ENCODE assay signal across 8 mouse cellular contexts in genomic region chr12:83950493-83950839, GRCm38 (mm10). TPM values are rescaled to one million over a fixed set of nuclear protein-coding genes. Genes with fewer than 3 reads are reported as not detected.
DNase-seq lines count a peak whose midpoint lies in the region; ATAC-seq lines count a peak whose summit lies in the region.

TSS of gene Riox1 (plus strand) at chr12:83950608.

- peak within 1 kb of the TSS; percentile 88 for H3K27ac ChIP-seq in hindbrain, embryonic 16.5 days (ENCODE audit: low read depth, low read length)
- H3K27ac ChIP-seq in macrophage: peak within 1 kb of the TSS; percentile 88

- H3K36me3 ChIP-seq in hindbrain, embryonic 16.5 days (ENCODE audit: control insufficient read depth, insufficient read depth, low read length): peaks cover 4% of the 10 kb centered on the region
- H3K36me3 ChIP-seq in macrophage (ENCODE audit: inconsistent target): no peaks in the 10 kb centered on the region

- H3K79me2 ChIP-seq in macrophage (ENCODE audit: inconsistent target): peaks cover 40% of the 10 kb centered on the region

- H3K4me2 ChIP-seq in hindbrain, embryonic 16.5 days (ENCODE audit: low read length): peak within 1 kb of the TSS; percentile 64

- H3K4me1 ChIP-seq in hindbrain, embryonic 16.5 days (ENCODE audit: control insufficient read depth, insufficient read depth, low read depth, low read length): peaks cover 19% of the 10 kb centered on the region

- no peaks in the 10 kb centered on the region for H3K27me3 ChIP-seq in hindbrain, embryonic 16.5 days (replicated peaks; ENCODE audit: control insufficient read depth, insufficient read depth, low read length)

- peak within 1 kb of the TSS; percentile 97 for H3K4me3 ChIP-seq in hindbrain, embryonic 16.5 days (ENCODE audit: low read length)
- peak within 1 kb of the TSS; percentile 52 for H3K4me3 ChIP-seq in macrophage (ENCODE audit: inconsistent target)

- peak within 1 kb of the TSS; percentile 85 for H3K9ac ChIP-seq in hindbrain, embryonic 16.5 days (ENCODE audit: low read depth, low read length)

- no peaks in the 10 kb centered on the region for H3K9me3 ChIP-seq in hindbrain, embryonic 16.5 days (ENCODE audit: control insufficient read depth, low read length)

- peak; percentile 83 for DNase-seq in T-cell, adult 2 months (ENCODE audit: low spot score)
- DNase-seq in cerebellum, postnatal 4 days (ENCODE audit: low spot score in 2 of 2): peak; percentile 48 to 76
- peak; percentile 83 for DNase-seq in gastrocnemius, adult 18-20 months (ENCODE audit: low spot score)
- DNase-seq in left cerebral cortex, adult 18-20 months (ENCODE audit: low spot score in 2 of 2): peak; percentile 86 to 88
- peak; percentile 92 for DNase-seq in right cerebral cortex, adult 18-20 months
- peak; percentile 81 for DNase-seq in urinary bladder, postnatal 14 days (ENCODE audit: low spot score)

- ATAC-seq in hindbrain, embryonic 16.5 days: peak; percentile 98

- WGBS in hindbrain, embryonic 16.5 days: under 1% methylated on average over 37 of the region's 37 CpGs
- under 1% methylated on average over 21 of the region's 37 CpGs for WGBS in macrophage (ENCODE audit: missing documents)

RNA-seq across cellular contexts. Expression of gene Riox1, which starts in this region (rescaled TPM):
- total RNA-seq in gastrocnemius, adult 18-20 months (2021): 1 to 10 TPM; 3.1 to 3.7 TPM
- 7.2 and 9.1 TPM in 2 replicates for polyA plus RNA-seq in hindbrain, embryonic 16.5 days (2015; fragmentation: Nextera tagmentation; extraction: Ambion mirVana)
- 10 to 100 TPM; 18.0 to 20.1 TPM for total RNA-seq in left cerebral cortex, adult 18-20 months (2021)
- total RNA-seq in macrophage (2018; cell fraction: chromatin; rRNA removed): 1 to 10 TPM in 24 of 26 experiments, under 1 TPM in 2; 0.74 to 8.4 (median 2.9) TPM
- total RNA-seq in macrophage (2018; cell fraction: cytosol; rRNA removed): 10 to 100 TPM in 5 of 26 experiments, 1 to 10 TPM in 21; 3.9 to 13.8 (median 7.9) TPM
- 10 to 100 TPM in 4 of 26 experiments, 1 to 10 TPM in 22; 3.1 to 15.2 (median 6.0) TPM for total RNA-seq in macrophage (2018; cell fraction: nucleus; rRNA removed)
- polyA plus RNA-seq in macrophage (2018): 3.4 to 15.2 TPM (median 7.3 TPM) in 3 replicates

Comparison
In these comparisons a context has a peak if more than half of its experiments do, and no peak if none do; other contexts are left out.
1. Peak in every context shown above with its lines: DNase-seq, ATAC-seq, H3K4me3 ChIP-seq and H3K27ac ChIP-seq.
2. RNA of gene Riox1 (total RNA-seq): 18.0 to 20.1 TPM in left cerebral cortex, adult 18-20 months; 3.1 to 3.7 TPM in gastrocnemius, adult 18-20 months; every median in the first group is over 4 times any median in the second.